Mouse (Mus musculus) ovary, postnatal 10 days (tissue): ENCODE results near the gene Sdr39u1.
A peak's percentile ranks its signal among the peaks of the same experiment; 100 is the strongest.

Experiments
- DNase-seq: peaks from one replicate; pipeline ENCODE4 v3.0.0; 2022; ENCODE audit warnings: low spot score

Gene Sdr39u1

DNA sequence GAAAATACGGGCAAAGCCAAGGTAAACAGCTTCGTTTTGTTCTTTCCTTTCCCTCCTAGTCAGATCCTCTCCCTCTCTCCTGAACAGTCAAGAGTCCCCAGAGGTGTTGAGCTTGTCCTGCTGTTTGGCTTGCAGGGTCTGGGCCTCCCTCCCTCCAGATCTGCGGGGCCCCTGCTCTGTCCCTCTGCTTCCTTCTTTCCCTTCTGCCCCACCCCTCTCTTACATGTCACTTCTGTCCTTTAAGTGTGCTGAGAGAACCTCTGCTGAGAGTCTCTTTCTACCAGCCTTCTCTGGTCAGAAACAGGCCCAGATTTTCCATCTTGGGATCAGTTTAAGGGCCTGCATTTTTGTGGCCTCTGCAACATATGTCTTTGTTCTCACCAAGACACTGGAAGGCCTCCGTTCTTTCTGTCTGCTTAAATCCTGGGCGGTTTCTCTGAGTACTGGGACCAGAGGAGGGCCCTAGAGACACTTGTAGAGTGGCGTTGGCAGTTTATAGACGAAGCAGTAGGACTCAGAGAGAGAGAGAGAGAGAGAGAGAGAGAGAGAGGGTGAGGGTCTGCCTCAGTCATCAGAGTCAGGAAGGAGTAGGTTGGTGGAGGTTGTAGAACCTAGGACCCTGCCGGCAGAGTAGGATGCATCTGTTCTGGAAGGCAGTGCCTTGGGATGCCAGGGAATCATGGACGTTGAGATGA is 45.5 kb downstream of the Sdr39u1 start:
- no peak for DNase-seq

DNA sequence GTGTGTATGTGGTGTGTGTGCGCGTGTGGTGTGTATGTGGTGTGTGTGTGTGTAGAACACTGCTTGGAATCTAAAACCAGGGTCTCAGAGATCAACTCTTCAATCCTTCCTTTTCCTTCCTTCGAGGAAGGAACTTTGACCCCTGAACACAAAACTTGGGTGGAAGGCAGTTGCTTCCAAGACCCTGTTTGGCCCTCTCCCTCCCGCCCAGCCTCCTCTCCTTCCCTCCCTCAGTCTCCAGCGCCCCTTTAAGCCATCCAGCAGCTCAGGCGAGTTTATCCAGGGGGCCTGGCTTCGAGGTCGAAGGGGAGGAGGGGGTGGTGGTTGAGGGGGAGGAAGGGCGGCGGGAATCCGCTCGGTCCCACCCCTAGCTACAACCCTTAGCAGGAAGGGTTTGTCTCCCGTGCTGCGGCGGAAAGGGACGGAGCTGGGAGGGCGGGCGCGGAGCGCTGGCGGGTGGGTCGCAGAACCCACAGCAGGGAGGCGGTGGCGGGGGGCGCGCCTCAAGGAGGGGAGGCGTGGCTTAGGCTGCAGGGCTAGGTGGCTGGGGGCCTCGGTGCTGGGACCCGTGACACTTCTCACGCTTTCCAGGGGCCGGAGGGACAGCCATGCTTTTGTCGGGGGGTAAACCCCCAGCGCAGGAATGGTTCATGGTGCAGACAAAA is 46.3 kb downstream of the Sdr39u1 start, which contains the start of gene Nynrin:
Gene Nynrin (plus strand): TSS at position 390 of the 665 bp plus-strand sequence.
- DNase-seq = peak; percentile 68

DNA sequence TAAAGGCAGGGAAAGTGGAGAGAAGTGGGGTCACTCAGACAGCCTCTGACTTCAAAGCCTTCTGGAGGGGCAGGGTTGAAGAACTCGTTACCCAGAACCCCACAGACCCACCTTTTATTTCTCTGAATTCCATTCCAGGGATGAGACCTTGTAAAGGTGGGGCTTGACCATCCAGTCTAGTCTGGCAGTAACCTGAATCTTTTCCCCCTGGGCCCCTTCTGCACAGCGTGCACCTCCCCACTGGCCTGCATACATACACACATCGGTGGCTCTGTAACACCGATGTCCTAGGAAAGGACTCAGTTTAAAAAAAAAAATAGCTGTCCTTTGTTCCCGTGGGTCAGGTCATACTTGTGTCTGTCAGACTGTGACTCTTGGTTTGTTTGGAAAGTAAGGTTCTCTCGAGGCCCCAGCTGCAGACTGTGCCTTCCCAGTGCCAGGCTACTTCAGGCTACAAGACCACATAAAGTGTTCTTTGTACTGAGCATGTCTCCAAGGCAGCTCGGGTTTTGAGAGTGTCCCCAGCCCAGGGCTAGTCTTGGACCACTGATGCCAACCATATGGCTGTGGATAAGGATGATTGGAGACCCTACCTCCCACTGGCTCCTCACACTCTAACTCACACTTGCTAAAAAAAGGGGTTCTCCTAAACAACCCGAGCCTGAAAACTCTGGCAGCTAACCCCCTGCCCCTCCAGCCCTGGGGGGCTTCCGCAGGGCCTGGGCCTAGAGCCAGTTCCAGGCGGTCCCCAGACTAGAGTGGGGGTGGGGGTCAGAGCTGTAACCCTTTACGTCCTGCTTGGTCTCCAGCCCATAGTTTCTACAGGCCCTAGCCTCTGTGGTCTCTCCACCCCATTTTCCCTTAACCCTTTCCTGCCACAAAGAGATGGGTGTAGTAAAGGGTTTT is 47.2 kb downstream of the Sdr39u1 start:
- no peak for DNase-seq

DNA sequence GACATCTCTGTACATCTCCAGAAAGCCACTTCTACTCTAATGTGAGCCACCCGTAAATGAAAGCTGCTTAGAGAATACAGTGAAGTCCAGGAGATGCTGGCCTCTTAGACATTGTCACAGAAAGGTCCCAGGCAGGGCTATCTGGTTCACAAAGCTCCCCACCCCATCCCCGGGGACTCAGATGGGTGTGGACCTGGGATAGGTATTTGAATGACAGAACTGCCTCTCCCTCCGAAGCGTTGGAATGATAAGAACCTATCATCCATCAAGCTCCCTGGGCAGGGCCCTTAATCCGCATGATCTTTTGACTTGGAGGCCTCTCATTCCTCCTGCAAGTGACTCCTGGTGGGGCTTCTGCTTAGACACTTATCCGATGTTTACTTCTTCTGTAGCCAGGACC is 49.2 kb downstream of the Sdr39u1 start:
- no peak for DNase-seq
